Mouse (Mus musculus) neural tube, postnatal 0 days (tissue): ENCODE measurements around the gene Ifna1. TPM values are rescaled to one million over a fixed set of nuclear protein-coding genes. Genes with fewer than 3 reads are reported as not detected.

Experiments
- polyA plus RNA-seq: library from polyadenylated mRNA; unstranded; fragments of >200 nt; fragmentation: Nextera tagmentation; extraction: Ambion mirVana; gene quantifications from 2 replicates; pipeline ENCODE4 v1.2.1, GENCODE M21; 2015

Ifna1 gene
- polyA plus RNA-seq = not detected in 2 replicates

GRCm38 (mm10) chr4:88849698-88850097, at the start of gene Ifna1:
Gene Ifna1, plus strand, starts transcription at chr4:88850087.

GRCm38 (mm10) chr4:88802954-88803353, 46.9 kb upstream of the Ifna1 start, which contains the start of gene Gm13287:
Gene Gm13287, plus strand, starts transcription at chr4:88803254.

GRCm38 (mm10) chr4:88805231-88805630, 44.7 kb upstream of the Ifna1 start, which contains the start of gene Gm13288:
Gene Gm13288, plus strand, starts transcription at chr4:88805531.

GRCm38 (mm10) chr4:88815928-88816327, 34.0 kb upstream of the Ifna1 start, which contains the start of gene Ifna7:
Gene Ifna7, plus strand, starts transcription at chr4:88816228.

GRCm38 (mm10) chr4:88819659-88820058, 30.2 kb upstream of the Ifna1 start, which contains the start of gene Ifna11:
Gene Ifna11, plus strand, starts transcription at chr4:88819959.

GRCm38 (mm10) chr4:88827116-88827515, 22.8 kb upstream of the Ifna1 start, which contains the start of gene Ifna6:
Gene Ifna6, plus strand, starts transcription at chr4:88827416.

GRCm38 (mm10) chr4:88835225-88835624, 14.7 kb upstream of the Ifna1 start, which contains the start of gene Ifna5:
Gene Ifna5, plus strand, starts transcription at chr4:88835525.

GRCm38 (mm10) chr4:88841438-88841911, 8.4 kb upstream of the Ifna1 start, which contains the start of gene Ifna4:
Gene Ifna4, plus strand, starts transcription at chr4:88841861.

GRCm38 (mm10) chr4:88880101-88880500, 30.2 kb downstream of the Ifna1 start, which contains the start of gene Ifne:
Gene Ifne, minus strand, starts transcription at chr4:88880201.

Other genes starting within 250 kb of the Ifna1 start
- gene Ifna12, start 246.7 kb upstream of the Ifna1 start, polyA plus RNA-seq = not detected in 2 replicates
- not detected in 2 replicates for gene C87499, start 215.7 kb upstream of the Ifna1 start, polyA plus RNA-seq
- not detected in 2 replicates for gene Ifna13, start 205.6 kb upstream of the Ifna1 start, polyA plus RNA-seq
- gene Ifna16, start 173.2 kb upstream of the Ifna1 start, polyA plus RNA-seq = not detected in 2 replicates
- gene Ifna2, start 166.2 kb upstream of the Ifna1 start, polyA plus RNA-seq = not detected in 2 replicates
- not detected in 2 replicates for gene Ifnab, start 158.7 kb upstream of the Ifna1 start, polyA plus RNA-seq
- gene Gm26566, start 128.3 kb upstream of the Ifna1 start, polyA plus RNA-seq = 0.15 and 1.1 TPM in 2 replicates
- gene Klhl9, start 127.6 kb upstream of the Ifna1 start, polyA plus RNA-seq = 68.0 and 72.4 TPM in 2 replicates
- not detected in 2 replicates for gene Gm13271, start 95.2 kb upstream of the Ifna1 start, polyA plus RNA-seq
- not detected in 2 replicates for gene Gm13283, start 90.0 kb upstream of the Ifna1 start, polyA plus RNA-seq
- 0.23 TPM in 1 of 2 replicates, not detected in the other for gene Gm13290, start 76.3 kb upstream of the Ifna1 start, polyA plus RNA-seq
- gene Gm13289, start 73.2 kb upstream of the Ifna1 start, polyA plus RNA-seq = not detected in 2 replicates
- gene Gm13272, start 70.2 kb upstream of the Ifna1 start, polyA plus RNA-seq = not detected in 2 replicates
- gene Ifnz, start 68.0 kb upstream of the Ifna1 start, polyA plus RNA-seq = not detected in 2 replicates
- gene Gm13276, start 64.4 kb upstream of the Ifna1 start, polyA plus RNA-seq = not detected in 2 replicates
- gene Gm13277, start 61.5 kb upstream of the Ifna1 start, polyA plus RNA-seq = not detected in 2 replicates
- not detected in 2 replicates for gene Gm13278, start 58.5 kb upstream of the Ifna1 start, polyA plus RNA-seq
- not detected in 2 replicates for gene Gm13275, start 55.6 kb upstream of the Ifna1 start, polyA plus RNA-seq
- gene Gm13279, start 52.7 kb upstream of the Ifna1 start, polyA plus RNA-seq = not detected in 2 replicates
- gene Gm13285, start 50.4 kb upstream of the Ifna1 start, polyA plus RNA-seq = 0.22 and 0.46 TPM in 2 replicates
- not detected in 2 replicates for gene Gm13287, start 46.8 kb upstream of the Ifna1 start, polyA plus RNA-seq
- gene Gm13288, start 44.6 kb upstream of the Ifna1 start, polyA plus RNA-seq = not detected in 2 replicates
- not detected in 2 replicates for gene Ifna7, start 33.9 kb upstream of the Ifna1 start, polyA plus RNA-seq
- gene Ifna11, start 30.1 kb upstream of the Ifna1 start, polyA plus RNA-seq = not detected in 2 replicates
- gene Ifna6, start 22.7 kb upstream of the Ifna1 start, polyA plus RNA-seq = not detected in 2 replicates
- not detected in 2 replicates for gene Ifna5, start 14.6 kb upstream of the Ifna1 start, polyA plus RNA-seq
- gene Ifna4, start 8.2 kb upstream of the Ifna1 start, polyA plus RNA-seq = not detected in 2 replicates
- gene Ifne, start 30.1 kb downstream of the Ifna1 start, polyA plus RNA-seq = not detected in 2 replicates